Mouse (Mus musculus) embryonic stem cell, embryonic (primary cell): ENCODE measurements around the gene Tmem182.

ENCODE experiments used
- CTCF ChIA-PET, 4 experiments: fragments of 300-600 bp in 2 of 4; fragments of 350-600 bp in 2 of 4; sonication (Branson Sonifier 250); formaldehyde crosslinking; loops; one replicate each; lab custom pipeline; 2022; ENCODE audit warnings: inconsistent platforms in 2 of 4; lab: Charles Lee
- POLR2A ChIA-PET, 4 experiments: fragments of 300-600 bp in 2 of 4; fragments of 350-600 bp in 2 of 4; sonication (Branson Sonifier 250); formaldehyde crosslinking; loops; one replicate each; lab custom pipeline; 2022; ENCODE audit warnings: antibody characterized with exemption in 4 of 4, inconsistent platforms in 1 of 4; lab: Charles Lee

Tmem182 gene

DNA sequence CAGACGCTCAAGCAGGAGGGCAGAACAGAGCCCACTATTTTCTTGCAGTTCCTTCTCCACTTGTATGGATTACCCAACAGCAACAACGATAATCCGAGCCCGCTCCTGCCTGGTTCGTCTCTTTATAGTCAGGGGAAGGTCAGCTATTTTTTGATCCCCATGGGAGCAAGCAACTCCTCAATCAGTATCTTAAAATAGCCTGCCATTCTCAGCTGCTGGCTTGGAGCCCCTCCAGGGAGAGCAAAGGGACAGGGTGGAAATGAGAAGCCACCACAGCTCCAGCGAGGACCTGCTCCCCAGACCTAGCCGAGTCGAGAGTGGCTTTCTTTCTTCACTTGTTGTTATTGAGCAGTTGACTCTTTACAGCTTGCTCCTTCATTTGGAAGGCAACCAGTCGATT, at the start of gene Tmem182:
Gene Tmem182, plus strand, starts transcription at position 251 of the 400 bp plus-strand sequence.
- ChIA-PET POLR2A (no interaction called here), CTCF (no interaction called here)

DNA sequence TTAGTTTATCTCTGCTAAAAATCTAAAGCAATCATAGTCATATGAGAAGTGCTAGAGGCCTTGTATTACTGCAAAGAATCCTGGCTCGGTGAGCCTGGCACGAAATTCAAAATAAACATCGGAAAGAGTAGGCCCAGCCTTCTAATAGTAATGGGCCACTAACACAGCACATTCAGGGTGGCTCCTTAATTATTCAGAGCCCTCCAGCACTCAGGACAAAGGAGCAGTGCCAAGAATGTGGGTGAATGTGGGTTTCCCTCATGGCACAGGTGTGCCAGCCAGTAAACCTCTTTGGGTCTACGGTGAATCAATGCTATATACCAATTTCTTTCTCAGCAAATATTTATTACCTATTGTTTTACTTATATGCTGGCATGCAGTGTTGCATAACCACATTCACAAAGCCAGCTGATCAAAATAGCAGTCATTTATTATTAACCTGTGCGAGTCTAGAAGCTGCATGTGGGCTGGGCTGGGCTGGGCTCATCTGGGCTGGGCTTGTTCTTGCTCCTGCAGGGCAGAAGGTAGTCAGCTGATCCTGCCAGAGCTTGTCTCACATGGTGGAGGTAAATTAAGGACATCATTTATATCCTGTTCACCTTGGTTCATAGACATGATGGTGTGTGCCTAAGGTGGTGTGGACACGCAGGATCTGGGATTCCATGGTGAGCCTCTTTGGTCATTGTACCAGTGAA, 45.5 kb upstream of the Tmem182 start:
- CTCF ChIA-PET: interaction anchor here in 1 of 4 experiments (0.6 kb wide), 1 partner anchor 180 kb away, joined by 3 read pairs; the partner anchor contains the start of gene Slc9a4

DNA sequence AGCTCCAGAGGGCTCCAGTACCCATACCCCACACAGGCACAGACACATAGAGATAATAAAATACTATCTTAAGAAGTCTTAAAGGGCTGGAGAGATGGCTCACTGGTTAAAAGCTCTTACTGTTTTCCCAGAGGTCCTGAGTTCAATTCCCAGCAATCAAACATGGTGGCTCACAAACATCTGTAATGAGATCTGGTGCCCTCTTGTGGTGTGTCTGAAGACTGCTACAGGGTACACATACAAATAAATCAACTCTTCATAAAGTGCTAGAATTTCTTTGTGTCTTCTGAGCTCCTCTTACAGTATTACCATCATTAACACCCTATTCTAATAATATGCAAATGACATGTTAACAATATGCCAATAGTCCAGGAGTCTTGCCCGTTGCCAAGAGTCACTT, 41.4 kb upstream of the Tmem182 start:
- POLR2A ChIA-PET: interaction anchor here in 1 of 4 experiments (0.6 kb wide), 1 partner anchor 177 kb away, joined by 3 read pairs; no protein-coding TSS in a partner anchor
- CTCF ChIA-PET: interaction anchor here in 2 of 4 experiments (0.6 to 0.8 kb wide), 3 partner anchors 106 to 1843 kb away, joined by 3 to 5 read pairs (median 3); no protein-coding TSS in a partner anchor

More for the DNA sequence above, 45.5 kb upstream of the Tmem182 start:
- POLR2A ChIA-PET: interaction anchor here in 1 of 4 experiments (0.6 kb wide), 1 partner anchor 81 kb away, joined by 6 read pairs; no protein-coding TSS in a partner anchor

DNA sequence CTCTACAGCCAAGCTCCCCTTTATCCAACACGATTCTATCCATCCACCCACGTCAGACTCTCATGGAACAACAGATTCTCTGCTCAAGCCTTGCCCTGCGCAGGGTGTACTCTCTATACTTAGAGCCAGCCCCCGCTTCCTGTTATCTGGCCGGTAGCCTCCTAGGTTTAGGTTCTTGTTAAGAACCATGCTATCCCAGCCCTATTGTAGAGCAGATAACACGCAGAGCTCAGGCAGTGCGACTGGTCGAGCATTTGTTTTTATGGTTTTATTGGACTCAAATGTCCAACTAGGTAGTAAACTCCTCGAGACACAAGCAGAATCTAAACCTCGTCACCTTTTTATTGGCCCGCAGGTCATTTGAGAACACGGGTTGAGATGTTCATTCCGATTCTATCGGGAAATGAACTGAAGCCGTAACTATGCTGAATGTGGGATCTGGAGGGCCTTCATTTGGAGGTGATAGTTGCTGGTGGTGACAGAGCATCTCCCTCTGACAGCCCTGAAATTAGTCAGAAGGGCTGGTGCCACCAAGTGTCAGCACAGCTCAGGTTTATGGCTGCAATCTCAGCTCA, 40.6 kb upstream of the Tmem182 start:
- ChIA-PET CTCF (interaction anchor here in 1 of 4 experiments (0.6 kb wide), 1 partner anchor 1843 kb away, joined by 3 read pairs; no protein-coding TSS in a partner anchor), POLR2A (no interaction called here)

DNA sequence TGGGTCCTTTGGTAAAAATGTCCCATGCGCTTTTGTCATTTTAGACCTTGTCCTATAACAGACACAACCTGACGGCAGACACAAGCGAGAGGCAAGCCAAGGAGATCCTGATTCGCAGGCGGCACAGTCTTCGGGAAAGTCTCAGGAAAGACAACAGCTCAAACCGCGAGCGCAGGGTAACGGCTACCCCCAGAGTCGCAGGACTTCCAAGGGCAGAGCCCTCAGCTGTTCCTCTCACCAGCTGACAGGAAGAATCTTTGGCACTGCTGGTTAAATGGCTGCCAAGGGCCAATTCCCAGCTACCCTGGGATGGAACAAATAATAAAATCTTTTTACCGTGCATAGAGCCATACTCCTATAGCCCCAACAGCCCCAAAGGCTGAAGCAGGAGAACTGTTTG, 39.9 kb upstream of the Tmem182 start:
- POLR2A ChIA-PET: no interaction called here

DNA sequence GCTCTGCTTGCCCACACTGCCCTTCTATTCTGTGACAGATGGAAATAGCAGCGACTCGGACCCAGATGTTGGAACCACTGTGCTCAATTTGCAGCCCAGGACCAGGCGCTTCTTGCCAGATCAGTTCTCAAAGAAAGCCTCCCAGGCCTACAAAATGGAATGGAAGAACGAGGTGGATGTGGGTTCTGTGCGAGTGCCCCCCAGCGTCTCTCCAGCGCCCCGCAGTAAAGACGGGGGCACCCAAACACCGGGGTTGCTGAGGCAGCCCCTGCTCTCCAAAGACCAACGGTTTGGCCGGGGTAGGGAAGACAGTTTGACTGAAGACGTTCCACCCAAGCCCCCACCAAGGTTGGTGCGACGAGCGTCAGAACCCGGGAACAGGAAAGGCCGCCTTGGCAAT, 37.8 kb upstream of the Tmem182 start:
- CTCF ChIA-PET: no interaction called here
- POLR2A ChIA-PET: no interaction called here

More for the DNA sequence above, 39.9 kb upstream of the Tmem182 start:
- CTCF ChIA-PET: no interaction called here

DNA sequence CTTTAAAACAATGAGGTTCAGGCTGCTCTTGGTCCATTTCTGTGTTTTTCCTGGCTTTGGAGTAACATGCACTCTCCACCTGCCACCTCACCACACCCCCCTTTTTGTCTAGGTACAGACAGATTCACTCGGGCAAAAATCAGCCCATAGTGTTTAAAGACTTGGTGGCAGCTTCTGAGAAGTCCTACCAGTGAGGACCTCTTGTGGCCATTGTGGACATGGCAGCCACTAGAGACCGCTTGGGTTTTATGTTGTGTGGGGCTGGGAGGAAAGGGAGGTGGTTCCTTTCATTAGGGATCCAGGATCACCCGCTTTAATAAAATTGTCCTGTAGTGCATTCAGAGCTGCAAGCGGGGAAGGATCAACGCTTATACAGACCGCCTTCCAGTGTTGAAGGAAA, 36.8 kb upstream of the Tmem182 start:
- CTCF ChIA-PET: interaction anchor here (0.6 to 2.2 kb wide), 5 partner anchors 158 to 432 kb away, joined by 3 to 9 read pairs (median 3); partner anchors contain the start of gene Slc9a4 (in 2 of the 4)
- POLR2A ChIA-PET: no interaction called here

DNA sequence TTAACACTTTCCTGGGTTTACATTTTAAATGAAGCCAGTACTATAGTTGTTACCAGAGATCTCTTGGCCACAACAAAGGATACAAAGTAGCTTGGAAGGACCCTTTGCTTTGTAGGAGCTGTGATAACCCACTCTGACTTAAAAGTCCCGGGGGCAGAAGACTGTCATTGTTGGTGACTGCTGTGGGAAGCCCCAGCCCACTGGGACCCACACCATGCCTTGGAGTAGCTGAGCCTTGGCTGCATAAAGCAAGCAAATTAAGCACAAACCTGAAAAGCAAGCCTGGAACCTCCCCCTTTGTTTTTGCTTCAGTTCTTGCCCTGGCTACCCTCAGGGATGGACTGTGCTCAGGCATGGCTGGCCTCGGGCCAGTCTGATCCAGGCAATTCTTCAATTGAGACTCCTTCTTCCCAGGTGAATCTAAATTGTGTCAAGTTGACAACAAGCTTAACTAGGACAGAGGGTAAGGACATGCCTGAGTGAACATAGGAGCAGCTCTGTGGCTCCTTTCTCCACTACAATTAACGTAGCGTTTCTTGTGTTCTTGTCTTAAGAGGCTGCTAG, 36.0 kb upstream of the Tmem182 start:
- POLR2A ChIA-PET: no interaction called here
- CTCF ChIA-PET: interaction anchor here in 2 of 4 experiments (1.1 to 2.2 kb wide), 3 partner anchors 159 to 190 kb away, joined by 3 to 9 read pairs (median 3); partner anchors contain the start of gene Slc9a4 (in 2 of the 2)

DNA sequence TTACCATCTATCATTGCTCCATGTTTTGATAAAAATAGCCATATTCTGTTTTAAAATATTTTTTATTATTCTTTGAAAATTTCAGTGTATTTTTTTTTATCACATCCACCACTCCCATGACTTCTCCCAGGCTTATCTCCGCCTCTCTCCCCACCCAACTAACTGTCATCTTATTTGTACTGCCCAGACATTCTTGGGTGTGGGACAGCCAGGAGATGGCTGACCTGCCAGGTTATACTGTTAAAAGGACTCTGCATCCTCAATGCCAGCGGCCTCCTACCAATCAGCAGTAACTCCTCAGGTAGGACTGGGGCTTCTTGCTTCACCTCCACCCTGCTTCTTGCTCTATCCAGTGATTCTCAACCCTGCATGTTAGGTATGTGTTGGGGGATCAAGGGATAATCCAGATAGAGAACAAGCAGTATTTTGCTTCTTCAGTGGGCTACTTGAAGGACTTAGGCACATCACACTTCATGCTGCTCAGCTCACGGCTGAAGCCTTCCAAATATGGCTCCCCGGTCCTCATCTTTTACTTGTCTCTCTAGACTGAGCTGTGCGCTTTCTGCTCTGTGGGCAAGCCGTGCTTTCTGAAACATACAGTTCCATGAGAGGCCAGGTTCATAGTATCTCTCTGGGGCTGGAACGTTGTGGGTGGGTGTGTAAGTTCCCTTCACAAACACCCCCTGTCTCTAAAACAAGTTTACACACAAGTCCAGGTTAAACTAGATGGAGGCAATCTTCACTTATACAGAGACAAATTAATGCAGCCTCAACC, 34.0 kb upstream of the Tmem182 start:
- POLR2A ChIA-PET: no interaction called here
- CTCF ChIA-PET: no interaction called here

DNA sequence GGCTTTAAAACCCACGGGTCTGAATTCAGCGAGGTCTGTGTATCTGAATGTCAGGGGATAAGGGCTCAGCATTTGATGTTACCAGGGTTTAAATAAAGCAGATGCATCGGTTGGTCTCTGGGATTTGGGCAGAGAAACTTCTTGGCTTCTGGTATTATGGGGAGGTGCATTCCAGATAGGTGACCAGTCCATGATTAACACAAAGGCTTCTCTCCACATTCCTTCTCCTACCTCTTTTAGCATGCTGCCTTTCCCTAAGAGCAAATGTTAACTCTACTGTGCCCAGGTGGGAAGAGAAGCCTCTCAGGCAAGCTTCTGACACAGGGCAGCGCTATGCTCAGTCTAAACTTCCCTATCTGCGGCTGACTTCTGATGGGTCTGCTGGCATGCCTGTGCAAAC, 32.2 kb upstream of the Tmem182 start:
- POLR2A ChIA-PET: no interaction called here
- CTCF ChIA-PET: no interaction called here

DNA sequence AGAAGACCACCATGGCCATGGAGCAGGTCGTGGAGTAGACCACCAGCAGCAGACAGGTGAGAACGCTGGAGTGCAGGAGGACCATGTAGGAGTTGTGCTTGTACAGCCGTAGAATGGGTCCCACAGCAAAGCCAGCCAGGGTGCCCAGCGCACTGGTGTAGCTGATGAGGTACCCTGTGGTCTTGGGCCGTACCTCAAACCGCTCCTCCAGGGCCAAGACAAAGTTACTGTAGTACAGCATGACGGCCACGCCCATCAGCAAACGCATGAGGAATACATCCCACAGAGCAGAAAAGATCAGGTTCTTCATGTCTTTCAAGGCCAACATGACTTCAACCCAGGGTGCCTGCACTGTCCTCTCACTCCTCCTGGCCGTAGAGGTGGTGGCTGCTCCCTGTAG, 31.4 kb upstream of the Tmem182 start:
- CTCF ChIA-PET: interaction anchor here in 1 of 4 experiments (1.4 kb wide), 1 partner anchor 194 kb away, joined by 4 read pairs; the partner anchor contains the start of gene Slc9a4

DNA sequence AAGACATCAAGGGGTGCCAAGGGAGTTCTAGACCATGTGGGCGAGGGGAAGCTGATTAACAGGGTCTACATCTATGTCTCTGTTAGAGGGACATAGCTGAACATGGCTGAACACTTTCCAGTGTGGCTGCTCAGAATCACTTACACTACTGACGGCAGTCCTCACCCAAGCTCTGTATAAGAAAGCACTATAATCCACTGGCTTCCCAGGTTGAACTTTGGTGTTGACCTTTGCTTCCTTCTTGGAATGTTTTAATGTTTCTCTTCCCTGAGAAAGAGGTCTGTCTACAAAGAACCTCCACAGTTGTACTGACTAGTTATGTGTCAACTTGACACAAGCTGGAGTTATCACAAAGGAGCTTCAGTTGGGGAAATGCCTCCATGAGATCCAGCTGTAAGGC, 29.3 kb upstream of the Tmem182 start:
- ChIA-PET CTCF (no interaction called here), POLR2A (no interaction called here)

More for the DNA sequence above, 31.4 kb upstream of the Tmem182 start:
- POLR2A ChIA-PET: no interaction called here

DNA sequence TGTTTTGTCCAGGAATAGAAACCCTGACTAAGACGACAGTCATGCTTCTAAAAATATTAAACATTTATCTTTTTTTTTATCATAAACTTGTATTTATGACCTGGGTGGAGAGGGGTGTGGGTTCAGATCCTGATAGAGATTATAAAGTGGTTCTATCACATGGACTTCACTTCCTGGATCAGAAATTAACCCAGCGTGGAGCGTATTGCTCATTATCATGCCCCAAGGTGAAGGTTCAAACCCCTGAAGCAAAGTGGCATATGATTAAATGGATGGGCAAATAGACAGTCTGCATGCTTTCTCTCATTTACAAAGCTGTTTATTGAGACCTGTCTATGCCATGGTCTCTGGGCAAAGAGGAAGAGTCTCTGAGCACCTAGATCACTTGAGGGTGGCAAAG, 28.6 kb upstream of the Tmem182 start:
- ChIA-PET CTCF (no interaction called here), POLR2A (no interaction called here)

DNA sequence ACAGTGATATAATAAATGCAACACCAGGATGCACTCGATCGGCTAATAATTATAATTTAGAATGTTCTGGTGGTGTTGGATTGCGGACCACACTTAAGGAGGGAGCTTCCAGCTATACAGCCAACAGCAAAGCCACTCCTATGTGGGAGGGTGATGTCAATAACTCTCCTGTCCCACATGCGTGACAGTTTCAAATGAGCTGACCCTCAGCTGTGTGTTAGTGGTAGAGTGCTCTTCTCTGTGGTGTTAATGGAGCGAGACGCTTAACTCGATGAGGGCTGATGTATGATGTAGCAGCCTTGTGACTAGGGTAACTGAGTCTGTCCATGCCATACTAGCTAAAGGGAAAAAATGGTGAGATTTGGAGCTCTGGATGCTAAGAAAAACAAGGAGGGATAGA, 22.0 kb upstream of the Tmem182 start:
- POLR2A ChIA-PET: no interaction called here
- CTCF ChIA-PET: no interaction called here

DNA sequence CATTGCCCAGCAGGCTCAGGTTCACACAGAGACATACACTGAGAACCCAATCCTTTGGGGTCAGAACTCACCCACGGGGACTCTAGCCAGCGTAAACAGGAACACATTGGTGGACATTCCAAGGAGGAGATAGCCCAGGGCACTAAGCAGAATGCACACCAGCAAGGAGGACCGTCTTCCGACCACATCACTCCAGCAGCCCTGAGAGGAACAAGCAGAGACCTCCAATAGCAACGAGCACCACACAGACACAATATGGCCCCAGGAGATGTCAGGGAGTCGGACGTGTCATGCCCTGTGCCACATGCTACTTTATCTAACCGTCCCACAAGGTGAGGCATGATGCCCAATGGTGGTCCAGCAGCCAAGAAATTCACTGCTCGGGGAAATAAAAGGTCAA, 21.1 kb upstream of the Tmem182 start:
- CTCF ChIA-PET: no interaction called here
- POLR2A ChIA-PET: no interaction called here

DNA sequence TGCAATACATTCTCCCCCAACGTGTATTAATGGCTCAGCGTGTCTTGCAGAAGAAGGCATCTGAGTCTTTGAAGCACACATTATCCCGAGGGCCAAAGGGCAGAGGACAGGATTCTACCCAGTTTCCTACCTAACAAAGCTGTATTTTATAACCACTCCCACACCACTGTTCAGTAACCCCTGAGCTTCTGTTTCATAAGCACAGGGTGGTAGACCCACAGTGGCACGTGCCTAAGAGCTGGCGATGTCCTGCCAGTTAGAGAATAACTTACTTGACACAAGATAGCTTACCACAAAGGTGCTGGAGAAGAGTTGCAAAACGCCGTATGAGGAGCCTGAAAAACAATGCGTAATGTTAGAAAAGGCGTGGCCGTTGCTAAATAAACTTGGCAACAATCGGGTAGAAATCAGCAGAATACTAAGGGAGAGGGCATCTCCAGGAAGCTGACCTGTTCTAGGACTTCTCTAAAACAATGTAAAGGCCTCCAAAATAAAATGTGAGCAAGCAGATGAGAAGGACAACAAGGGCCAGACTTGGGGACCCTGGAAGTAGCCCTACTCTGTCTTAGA, 19.4 kb upstream of the Tmem182 start:
- CTCF ChIA-PET: interaction anchor here in 1 of 4 experiments (1.4 kb wide), 1 partner anchor 11 kb away, joined by 3 read pairs; no protein-coding TSS in a partner anchor
- POLR2A ChIA-PET: interaction anchor here in 1 of 4 experiments (1.1 kb wide), 1 partner anchor 11 kb away, joined by 3 read pairs; no protein-coding TSS in a partner anchor

DNA sequence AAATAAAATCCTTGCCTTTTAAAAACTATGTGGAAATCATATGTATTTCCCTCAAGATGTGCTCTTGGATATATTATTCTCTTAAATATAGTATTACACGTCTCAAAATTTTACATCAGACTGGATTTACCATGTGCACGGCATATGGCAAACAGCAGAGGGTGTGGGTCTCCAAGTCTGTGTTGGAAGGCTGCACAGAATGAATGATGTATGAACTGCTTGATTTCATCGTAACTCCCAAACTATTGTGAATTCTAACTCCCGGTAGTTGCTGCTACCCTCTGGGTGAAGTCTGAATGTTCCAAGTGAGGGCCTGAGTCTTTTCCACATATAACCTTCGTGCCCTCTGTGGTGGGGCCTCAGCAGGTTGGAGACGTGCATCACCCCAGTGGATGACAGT, 16.4 kb upstream of the Tmem182 start:
- CTCF ChIA-PET: no interaction called here
- POLR2A ChIA-PET: no interaction called here

DNA sequence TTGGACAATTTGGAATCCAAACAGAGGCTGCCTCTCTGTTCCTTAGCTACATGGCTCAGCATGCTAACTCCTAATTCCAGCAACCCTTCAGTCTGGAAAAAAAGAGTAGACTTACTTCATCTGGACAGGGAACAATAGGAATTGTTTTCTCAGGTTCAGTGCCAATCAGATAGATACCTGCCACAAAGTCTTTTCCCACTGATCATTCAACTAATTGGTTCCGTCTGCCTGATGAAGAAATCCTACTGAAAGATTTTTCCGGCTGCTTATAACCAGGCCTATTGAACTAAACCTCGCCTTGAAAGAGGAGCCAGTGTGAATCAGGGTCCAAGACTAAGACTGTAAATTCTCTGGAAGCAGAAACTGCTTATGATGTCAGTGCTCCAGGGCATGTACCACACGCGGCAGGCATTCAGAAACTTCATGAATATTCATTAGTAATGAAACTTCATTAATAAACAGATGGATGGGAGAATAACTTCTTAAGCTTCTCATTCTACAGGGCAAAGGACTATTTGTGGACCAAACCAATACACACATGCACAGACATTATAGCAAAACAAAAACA, 15.7 kb upstream of the Tmem182 start:
- ChIA-PET CTCF (no interaction called here), POLR2A (no interaction called here)
